Mouse (Mus musculus): ENCODE measurements around the gene Zbtb37.

The Zbtb37 gene

DNA sequence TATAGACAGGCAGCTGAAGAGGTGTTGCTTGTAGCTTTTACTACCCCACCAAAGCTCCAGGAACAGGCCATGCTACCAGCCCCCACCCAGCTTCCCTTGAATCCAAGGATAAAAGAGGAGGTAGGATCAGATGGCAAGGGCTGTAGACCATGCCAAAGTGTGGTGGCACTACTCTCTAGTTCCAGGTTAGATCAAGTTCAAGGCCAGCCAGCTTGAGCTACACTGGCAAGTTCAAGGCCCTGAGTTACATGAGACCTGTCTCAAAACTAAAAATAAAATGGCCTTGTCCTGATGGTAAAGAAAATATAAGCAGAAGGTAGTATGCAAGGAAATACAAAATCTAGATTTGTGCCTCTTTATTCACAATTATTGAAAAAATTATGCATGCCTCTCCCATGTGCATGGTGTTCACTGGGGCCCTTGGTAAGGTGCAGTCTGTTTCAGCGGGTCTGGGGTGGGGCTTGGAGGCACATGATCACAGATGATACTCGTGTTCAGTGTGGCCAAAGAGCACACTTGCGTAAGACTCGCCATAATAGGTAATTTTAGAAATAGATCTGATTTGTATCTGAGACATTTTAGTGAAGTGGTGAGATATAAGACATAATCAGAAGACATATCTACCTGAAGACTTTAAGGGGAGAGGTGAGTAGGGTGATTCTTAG lies 56.4 kb downstream of the Zbtb37 start, which contains the start of gene Serpinc1:
TSS of gene Serpinc1 (plus strand) at position 515 of the 665 bp plus-strand sequence.
- DNase-seq (ENCODE audit: low spot score), result no peak

- DNase-seq (ENCODE audit: low spot score), result no peak
Measured at GRCm38 (mm10) chr1:160968643-160969042, 66.0 kb downstream of the Zbtb37 start.

GRCm38 (mm10) chr1:160967268-160967667 lies 67.4 kb downstream of the Zbtb37 start:
- DNase-seq (ENCODE audit: low spot score), result no peak

DNA sequence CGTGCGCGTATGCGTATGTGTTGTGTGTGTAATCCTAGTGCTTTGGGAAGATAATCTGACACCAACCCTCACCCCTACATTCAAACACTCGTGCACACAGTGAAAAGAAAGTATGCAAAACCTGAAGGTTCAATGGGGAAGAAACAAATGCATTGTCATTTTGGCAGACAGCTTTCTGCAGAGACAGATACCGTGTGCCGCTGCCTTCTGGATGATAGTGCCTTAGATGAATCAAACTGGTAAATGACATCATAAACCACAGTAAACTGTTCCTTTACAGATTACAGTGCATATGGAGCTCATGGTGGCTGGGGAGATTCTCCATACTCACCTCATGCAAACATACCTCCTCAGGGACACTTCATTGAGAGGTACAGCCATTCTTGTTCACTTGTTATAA lies 71.5 kb downstream of the Zbtb37 start:
- DNase-seq (ENCODE audit: low spot score), result no peak
